Mouse (Mus musculus): ENCODE measurements around the gene Parp6. TPM values are rescaled to one million over a fixed set of nuclear protein-coding genes. Genes with fewer than 3 reads are reported as not detected.
A peak's percentile ranks its signal among the peaks of the same experiment; 100 is the strongest.

The Parp6 gene
- polyA plus RNA-seq, 1 experiment from 2014 or later = 197 TPM

DNA sequence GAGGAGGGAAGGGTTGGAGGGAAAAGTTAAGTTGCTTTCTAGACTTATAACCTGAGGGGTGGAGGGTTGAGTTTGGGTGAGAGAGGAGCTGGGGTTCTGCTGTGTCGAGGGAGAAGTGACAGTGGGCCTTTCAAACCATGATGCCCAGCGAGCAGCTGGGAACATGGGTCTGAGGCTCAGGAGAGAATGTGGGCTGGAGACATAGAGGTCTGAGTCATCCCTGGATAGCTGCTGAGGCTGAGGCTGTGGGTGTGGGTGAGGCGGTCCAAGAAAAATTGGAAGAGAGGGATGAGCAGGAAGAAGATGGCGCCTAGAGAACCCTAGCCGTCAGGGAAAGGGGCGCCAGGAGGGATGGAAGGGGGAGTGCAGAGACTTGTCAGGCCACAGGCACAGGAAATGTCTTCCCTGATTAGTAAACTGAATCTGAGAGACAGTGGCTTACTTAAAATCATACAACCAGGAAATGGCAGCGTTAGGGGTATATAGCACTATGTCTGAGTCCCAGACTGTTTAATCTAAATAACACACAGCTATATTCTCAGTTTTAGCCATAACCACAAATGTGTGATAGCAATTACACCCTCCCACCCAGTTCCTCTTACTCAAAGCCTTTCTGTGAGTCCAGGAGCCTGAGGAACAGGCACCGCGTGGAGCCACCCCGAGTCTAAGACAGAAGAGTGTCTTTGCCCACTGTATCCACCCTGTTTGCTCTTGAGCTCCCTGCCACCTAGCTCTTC is 27.2 kb upstream of the Parp6 start:
- peak overlapping the region; percentile 53 for H3K4me2 ChIP-seq (ENCODE audit: low read length)
- no peak overlapping the region for H3K27ac ChIP-seq (ENCODE audit: low read depth, low read length)
- no peak overlapping the region for H3K9ac ChIP-seq (ENCODE audit: low read depth, low read length)
- no peak overlapping the region for H3K4me3 ChIP-seq (ENCODE audit: low read length)
- WGBS = 82% methylated on average over 10 of the region's 10 CpGs
- H3K4me1 ChIP-seq (ENCODE audit: control insufficient read depth, insufficient read depth, low read depth, low read length) = peaks cover 11% of the 10 kb centered on the region
- no peaks in the 10 kb centered on the region for H3K36me3 ChIP-seq (ENCODE audit: control insufficient read depth, insufficient read depth, low read length)
- no peaks in the 10 kb centered on the region for H3K27me3 ChIP-seq (replicated peaks; ENCODE audit: control insufficient read depth, insufficient read depth, low read length)
- no peak for ATAC-seq
- no peaks in the 10 kb centered on the region for H3K9me3 ChIP-seq (ENCODE audit: control insufficient read depth, low read length)

DNA sequence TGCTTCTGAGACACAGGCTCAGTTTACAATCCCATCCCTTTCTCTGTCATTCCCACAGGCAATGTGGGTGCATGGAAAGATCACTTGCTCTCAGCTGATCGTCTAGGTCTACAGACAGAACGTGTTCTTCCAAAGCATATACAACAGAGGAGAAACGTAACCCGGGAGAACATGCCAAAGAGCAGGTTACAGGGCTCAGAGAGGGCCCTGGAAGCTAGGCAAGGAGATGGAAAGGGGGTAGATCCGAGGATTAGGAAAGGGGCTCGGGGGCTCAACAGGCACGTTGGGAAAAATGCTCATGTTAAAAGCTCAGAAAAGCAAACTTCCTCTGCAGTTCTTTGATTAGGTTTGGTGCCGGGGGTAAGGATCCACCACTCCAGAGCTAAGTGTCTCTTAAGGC is 15.4 kb upstream of the Parp6 start:
- ATAC-seq = no peak
- 80% methylated on average over 8 of the region's 8 CpGs for WGBS
- Histone ChIP-seq H3K4me2 (ENCODE audit: low read length) (no peak overlapping the region), H3K27me3 (replicated peaks; ENCODE audit: control insufficient read depth, insufficient read depth, low read length) (no peaks in the 10 kb centered on the region), H3K36me3 (ENCODE audit: control insufficient read depth, insufficient read depth, low read length) (peaks cover 8% of the 10 kb centered on the region), H3K4me3 (ENCODE audit: low read length) (no peak overlapping the region), H3K9ac (ENCODE audit: low read depth, low read length) (no peak overlapping the region), H3K4me1 (ENCODE audit: control insufficient read depth, insufficient read depth, low read depth, low read length) (no peaks in the 10 kb centered on the region), H3K27ac (ENCODE audit: low read depth, low read length) (no peak overlapping the region), H3K9me3 (ENCODE audit: control insufficient read depth, low read length) (no peaks in the 10 kb centered on the region)

DNA sequence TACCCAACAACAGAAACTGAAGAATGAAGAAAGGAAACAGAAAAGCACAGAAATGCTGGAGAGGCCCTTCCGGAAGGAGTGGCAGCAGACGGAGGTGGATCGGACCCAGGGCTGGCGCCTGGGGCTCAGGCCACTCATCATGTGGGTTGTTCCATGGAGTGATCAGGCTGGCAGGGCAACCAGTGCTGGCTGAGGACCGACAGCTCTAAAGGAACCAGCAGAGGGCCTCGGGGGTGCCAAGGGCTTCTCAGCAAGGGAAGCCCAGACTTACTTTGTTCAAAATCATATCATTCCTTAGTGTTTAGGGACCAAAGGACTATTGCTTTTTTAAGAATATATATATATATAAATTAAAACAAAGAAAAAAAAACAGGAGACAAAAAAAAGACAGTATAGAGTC is 11.1 kb upstream of the Parp6 start:
- ATAC-seq = no peak

DNA sequence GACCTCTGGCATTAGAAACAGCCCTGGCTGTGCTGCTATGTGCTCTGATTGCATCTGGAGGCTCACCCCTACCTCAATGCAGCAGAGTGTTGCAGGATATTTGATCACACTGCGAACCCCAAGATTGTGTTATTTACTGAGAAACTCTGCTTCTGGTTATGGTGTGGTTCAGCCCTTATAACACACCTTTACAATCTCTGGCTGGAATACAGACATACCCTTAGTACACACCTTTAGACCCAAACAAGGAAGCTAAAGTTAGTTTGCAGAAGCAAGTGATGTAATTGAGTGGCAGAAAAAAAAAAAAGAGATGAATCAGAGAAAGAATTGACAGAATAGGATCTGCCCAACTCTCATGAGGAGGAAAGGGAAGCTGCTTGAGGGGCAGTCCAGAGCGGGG is 6.1 kb upstream of the Parp6 start:
- H3K9ac ChIP-seq (ENCODE audit: low read depth, low read length) = no peak overlapping the region
- H3K4me3 ChIP-seq (ENCODE audit: low read length) = no peak overlapping the region
- no peaks in the 10 kb centered on the region for H3K4me1 ChIP-seq (ENCODE audit: control insufficient read depth, insufficient read depth, low read depth, low read length)
- no peak overlapping the region for H3K27ac ChIP-seq (ENCODE audit: low read depth, low read length)
- no peaks in the 10 kb centered on the region; the same call in 1 of the 2 replicates for H3K36me3 ChIP-seq (ENCODE audit: control insufficient read depth, insufficient read depth, low read length)
- ATAC-seq = no peak
- H3K27me3 ChIP-seq (replicated peaks; ENCODE audit: control insufficient read depth, insufficient read depth, low read length) = no peaks in the 10 kb centered on the region
- no peaks in the 10 kb centered on the region for H3K9me3 ChIP-seq (ENCODE audit: control insufficient read depth, low read length)
- WGBS = 93% methylated on average over 2 of the region's 2 CpGs
- no peak overlapping the region for H3K4me2 ChIP-seq (ENCODE audit: low read length)

More for the DNA sequence above, 11.1 kb upstream of the Parp6 start:
- Histone ChIP-seq H3K36me3 (ENCODE audit: control insufficient read depth, insufficient read depth, low read length) (peaks cover 8% of the 10 kb centered on the region), H3K4me2 (ENCODE audit: low read length) (no peak overlapping the region), H3K4me3 (ENCODE audit: low read length) (no peak overlapping the region), H3K4me1 (ENCODE audit: control insufficient read depth, insufficient read depth, low read depth, low read length) (no peaks in the 10 kb centered on the region), H3K27ac (ENCODE audit: low read depth, low read length) (no peak overlapping the region), H3K9ac (ENCODE audit: low read depth, low read length) (no peak overlapping the region), H3K9me3 (ENCODE audit: control insufficient read depth, low read length) (no peaks in the 10 kb centered on the region), H3K27me3 (replicated peaks; ENCODE audit: control insufficient read depth, insufficient read depth, low read length) (no peaks in the 10 kb centered on the region)
- WGBS = 58% methylated on average over 6 of the region's 6 CpGs

DNA sequence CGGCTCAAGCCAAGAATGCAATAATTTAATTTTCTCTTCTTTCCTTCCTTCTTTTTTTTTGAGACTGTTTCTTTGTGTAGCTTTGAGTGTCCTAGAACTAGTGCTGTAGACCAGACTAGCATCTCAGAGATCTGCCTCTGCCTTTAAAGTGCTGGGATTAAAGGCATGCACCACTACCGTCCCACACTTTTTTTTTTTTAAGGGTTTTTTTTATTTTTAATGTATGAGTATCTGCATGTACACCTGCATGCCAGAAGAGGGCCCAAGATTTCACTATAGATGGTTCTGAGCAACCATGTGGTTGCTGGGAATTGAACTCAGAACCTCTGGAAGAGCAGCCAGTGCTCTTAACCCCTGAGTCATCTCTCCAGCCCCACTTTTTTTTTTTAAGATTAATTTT is 1.3 kb upstream of the Parp6 start:
- H3K4me3 ChIP-seq (ENCODE audit: low read length) = no peak overlapping the region
- no peak overlapping the region for H3K4me2 ChIP-seq (ENCODE audit: low read length)
- no peak for ATAC-seq
- H3K9me3 ChIP-seq (ENCODE audit: control insufficient read depth, low read length) = no peaks in the 10 kb centered on the region
- 86% methylated on average over 2 of the region's 2 CpGs for WGBS
- H3K36me3 ChIP-seq (ENCODE audit: control insufficient read depth, insufficient read depth, low read length) = no peaks in the 10 kb centered on the region
- H3K27me3 ChIP-seq (replicated peaks; ENCODE audit: control insufficient read depth, insufficient read depth, low read length) = no peaks in the 10 kb centered on the region
- H3K9ac ChIP-seq (ENCODE audit: low read depth, low read length) = no peak overlapping the region
- peaks cover 18% of the 10 kb centered on the region for H3K4me1 ChIP-seq (ENCODE audit: control insufficient read depth, insufficient read depth, low read depth, low read length)
- H3K27ac ChIP-seq (ENCODE audit: low read depth, low read length) = no peak overlapping the region

DNA sequence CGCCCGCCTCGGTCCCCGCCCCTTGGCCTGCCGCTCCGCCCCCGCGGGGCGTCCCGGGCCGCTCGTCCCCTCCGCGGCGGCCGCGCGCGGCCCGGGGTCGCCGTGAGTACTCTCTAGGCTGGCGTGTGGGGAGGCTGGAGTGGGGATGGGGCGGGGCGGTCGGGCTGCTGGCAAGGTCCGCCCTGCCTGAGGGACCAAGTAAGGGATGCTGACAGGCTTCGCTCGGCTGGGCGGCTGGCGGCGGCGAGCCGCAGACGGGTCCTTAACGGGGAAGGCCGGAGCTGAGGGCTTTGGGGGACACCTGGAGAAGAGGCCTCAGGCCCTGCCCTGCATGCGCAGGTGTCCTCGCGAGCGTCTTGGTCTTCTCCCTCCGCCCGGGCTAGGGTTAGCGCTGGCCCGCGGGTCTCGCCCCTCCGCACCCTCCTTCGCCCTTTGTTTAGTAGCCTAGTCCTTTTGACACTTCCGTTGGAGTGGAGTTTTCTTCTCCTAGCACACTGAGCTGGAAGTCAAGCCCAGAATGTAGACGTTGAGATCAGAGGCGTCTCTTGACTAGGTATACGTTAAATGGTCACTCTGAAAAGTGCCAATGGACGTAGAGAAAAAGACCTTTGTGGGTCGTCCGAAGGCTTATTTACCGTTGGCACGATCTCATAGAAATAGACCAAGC is 356 bp downstream of the Parp6 start:
- peak overlapping the region; percentile 76 for H3K4me2 ChIP-seq (ENCODE audit: low read length)
- peak overlapping the region; percentile 82 for H3K9ac ChIP-seq (ENCODE audit: low read depth, low read length)
- H3K36me3 ChIP-seq (ENCODE audit: control insufficient read depth, insufficient read depth, low read length) = no peaks in the 10 kb centered on the region
- H3K27me3 ChIP-seq (replicated peaks; ENCODE audit: control insufficient read depth, insufficient read depth, low read length) = no peaks in the 10 kb centered on the region
- H3K4me3 ChIP-seq (ENCODE audit: low read length) = peak overlapping the region; percentile 65
- peaks cover 18% of the 10 kb centered on the region for H3K4me1 ChIP-seq (ENCODE audit: control insufficient read depth, insufficient read depth, low read depth, low read length)
- WGBS = under 1% methylated on average over 43 of the region's 58 CpGs
- H3K9me3 ChIP-seq (ENCODE audit: control insufficient read depth, low read length) = no peaks in the 10 kb centered on the region
- no peak for ATAC-seq
- peak overlapping the region; percentile 90 for H3K27ac ChIP-seq (ENCODE audit: low read depth, low read length)

DNA sequence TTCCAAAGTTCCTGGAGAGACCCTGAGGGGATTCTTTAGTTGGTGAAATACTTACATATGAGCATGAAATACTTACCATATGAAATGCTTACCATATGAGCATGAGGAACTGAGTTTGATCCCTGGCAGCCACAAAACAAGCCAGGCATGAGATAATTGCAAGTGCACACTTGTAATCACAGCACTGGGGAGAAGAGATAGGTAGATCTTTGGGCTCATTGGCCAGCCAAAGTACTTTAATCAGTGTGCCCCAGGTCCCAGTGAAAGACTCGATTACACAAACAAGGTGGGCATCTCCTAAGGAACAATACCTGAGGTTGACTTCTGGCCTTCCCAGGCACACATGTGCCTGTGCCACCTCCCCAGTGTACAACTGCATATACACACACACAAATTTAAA is 21.3 kb downstream of the Parp6 start:
- WGBS = 87% methylated on average over 1 of the region's 1 CpGs
- Histone ChIP-seq H3K27ac (ENCODE audit: low read depth, low read length) (no peak overlapping the region), H3K4me2 (ENCODE audit: low read length) (no peak overlapping the region), H3K27me3 (replicated peaks; ENCODE audit: control insufficient read depth, insufficient read depth, low read length) (no peaks in the 10 kb centered on the region), H3K36me3 (ENCODE audit: control insufficient read depth, insufficient read depth, low read length) (peaks cover 49% of the 10 kb centered on the region), H3K4me1 (ENCODE audit: control insufficient read depth, insufficient read depth, low read depth, low read length) (no peaks in the 10 kb centered on the region), H3K9ac (ENCODE audit: low read depth, low read length) (no peak overlapping the region), H3K4me3 (ENCODE audit: low read length) (no peak overlapping the region), H3K9me3 (ENCODE audit: control insufficient read depth, low read length) (no peaks in the 10 kb centered on the region)
- ATAC-seq = no peak

DNA sequence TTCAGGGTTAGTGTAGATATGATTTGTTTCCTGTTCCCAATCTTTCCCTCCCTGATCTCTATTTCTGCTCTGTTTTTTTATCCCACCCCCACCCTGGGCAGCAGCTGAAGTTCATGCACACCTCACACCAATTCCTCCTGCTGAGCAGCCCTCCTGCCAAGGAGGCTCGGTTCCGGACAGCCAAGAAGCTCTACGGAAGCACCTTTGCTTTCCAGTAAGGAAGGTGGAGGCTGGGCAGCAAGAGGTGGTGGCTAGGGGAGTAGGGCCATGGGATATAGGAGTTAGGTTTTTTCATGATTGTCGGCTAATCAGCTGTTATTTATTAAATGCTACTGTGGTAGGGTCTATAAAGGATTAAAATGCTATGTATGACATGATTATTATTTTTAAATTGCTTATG is 22.9 kb downstream of the Parp6 start:
- H3K4me1 ChIP-seq (ENCODE audit: control insufficient read depth, insufficient read depth, low read depth, low read length) = no peaks in the 10 kb centered on the region
- no peaks in the 10 kb centered on the region for H3K9me3 ChIP-seq (ENCODE audit: control insufficient read depth, low read length)
- H3K4me3 ChIP-seq (ENCODE audit: low read length) = no peak overlapping the region
- peaks cover 40% of the 10 kb centered on the region for H3K36me3 ChIP-seq (ENCODE audit: control insufficient read depth, insufficient read depth, low read length)
- no peak for ATAC-seq
- no peak overlapping the region for H3K27ac ChIP-seq (ENCODE audit: low read depth, low read length)
- no peak overlapping the region for H3K4me2 ChIP-seq (ENCODE audit: low read length)
- no peak overlapping the region for H3K9ac ChIP-seq (ENCODE audit: low read depth, low read length)
- WGBS = 90% methylated on average over 4 of the region's 4 CpGs
- H3K27me3 ChIP-seq (replicated peaks; ENCODE audit: control insufficient read depth, insufficient read depth, low read length) = no peaks in the 10 kb centered on the region

DNA sequence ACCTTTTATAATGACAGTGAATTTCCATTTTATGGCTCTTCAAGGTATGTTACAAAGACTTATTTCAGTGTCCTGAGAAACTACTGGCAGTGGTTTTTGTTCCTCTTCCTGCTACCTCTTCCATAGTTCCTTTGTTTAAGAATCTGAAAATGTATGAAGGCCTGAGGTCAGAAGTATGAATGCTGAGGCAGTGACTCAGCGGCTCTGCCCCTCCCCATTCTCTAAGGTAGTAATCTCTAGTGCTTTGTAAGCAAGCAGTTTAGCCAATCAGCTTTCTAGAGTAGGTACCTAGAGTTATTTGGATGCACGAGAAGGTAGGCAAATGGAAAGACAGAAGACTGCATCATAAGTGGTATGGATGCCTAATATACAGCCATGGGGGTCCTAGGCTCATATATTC is 24.2 kb downstream of the Parp6 start:
- H3K4me1 ChIP-seq (ENCODE audit: control insufficient read depth, insufficient read depth, low read depth, low read length) = no peaks in the 10 kb centered on the region
- peaks cover 32% of the 10 kb centered on the region for H3K36me3 ChIP-seq (ENCODE audit: control insufficient read depth, insufficient read depth, low read length)
- no peak overlapping the region for H3K9ac ChIP-seq (ENCODE audit: low read depth, low read length)
- no peak for ATAC-seq
- WGBS = 86% methylated on average over 2 of the region's 2 CpGs
- no peak overlapping the region for H3K27ac ChIP-seq (ENCODE audit: low read depth, low read length)
- no peaks in the 10 kb centered on the region for H3K9me3 ChIP-seq (ENCODE audit: control insufficient read depth, low read length)
- H3K4me3 ChIP-seq (ENCODE audit: low read length) = no peak overlapping the region
- H3K4me2 ChIP-seq (ENCODE audit: low read length) = no peak overlapping the region
- no peaks in the 10 kb centered on the region for H3K27me3 ChIP-seq (replicated peaks; ENCODE audit: control insufficient read depth, insufficient read depth, low read length)
